Mouse (Mus musculus): Measurements from ENCODE around the gene Notch1. TPM values are rescaled to one million over a fixed set of nuclear protein-coding genes. Genes with fewer than 3 reads are reported as not detected.

Gene Notch1
- polyA plus RNA-seq (2012; fragmentation: generic; extraction: Trizol): 16.3 TPM

DNA sequence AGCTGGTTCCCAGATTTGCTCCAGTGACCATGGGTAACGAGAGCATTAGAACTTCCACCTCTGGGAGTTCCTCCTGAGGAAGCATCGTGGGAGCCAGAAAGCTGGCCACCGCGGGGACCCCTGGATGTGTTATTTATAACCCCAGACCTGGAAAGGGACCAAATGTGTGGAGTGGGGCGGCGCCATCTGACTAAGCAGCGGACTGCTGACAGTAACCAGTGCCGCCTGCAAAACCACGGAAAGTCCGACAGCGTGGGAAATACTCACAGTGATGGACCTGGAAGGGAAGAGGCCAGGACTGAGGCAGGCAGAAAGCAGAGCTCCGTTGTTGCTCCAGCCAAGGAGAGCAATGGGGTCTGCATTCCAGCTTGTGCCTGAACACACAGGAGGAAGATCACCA is at the start of gene Notch1:
Gene Notch1, minus strand, starts transcription at position 389 of the 400 bp plus-strand sequence.
- H3K4me3 ChIP-seq: no peak within 1 kb of the TSS
- H3K79me2 ChIP-seq (ENCODE audit: control insufficient read depth, insufficient read depth): no peaks in the 10 kb centered on the region
- H3K27me3 ChIP-seq (ENCODE audit: control insufficient read depth, insufficient read depth, insufficient read length): no peaks in the 10 kb centered on the region
- no peak within 1 kb of the TSS for H3ac ChIP-seq (ENCODE audit: control insufficient read depth, insufficient read length)
- no peaks in the 10 kb centered on the region for H3K36me3 ChIP-seq (ENCODE audit: control insufficient read depth, insufficient read depth)
- no peak for TF ChIP-seq POLR2AphosphoS2 (IDR thresholded peaks at IDR 0.05; ENCODE audit: insufficient read length, low read depth)
- no peak for TF ChIP-seq TCF12 (IDR thresholded peaks at IDR 0.05; ENCODE audit: insufficient read depth, poor library complexity, severe bottlenecking)
- no peak for TF ChIP-seq MYOD1 (IDR thresholded peaks at IDR 0.05; ENCODE audit: control insufficient read depth in 1 of 3, insufficient read length in 2 of 3, low read depth in 2 of 3)
- TF ChIP-seq USF1 (IDR thresholded peaks at IDR 0.05; ENCODE audit: low read depth): no peak
- TF ChIP-seq SRF (IDR thresholded peaks at IDR 0.05; ENCODE audit: control insufficient read depth, insufficient read length, low read depth): no peak
- TF ChIP-seq REST (IDR thresholded peaks at IDR 0.05; ENCODE audit: insufficient read depth, insufficient read length): no peak
- TF ChIP-seq E2F4 (IDR thresholded peaks at IDR 0.05; ENCODE audit: insufficient read depth): no peak
- no peak for TF ChIP-seq MYOG (IDR thresholded peaks at IDR 0.05; ENCODE audit: control insufficient read depth in 1 of 3, insufficient read depth in 1 of 3, insufficient read length in 2 of 3, low read depth in 2 of 3)
- no peak for TF ChIP-seq POLR2A (IDR thresholded peaks at IDR 0.05; ENCODE audit: insufficient read length, low read depth)
- no peak for TF ChIP-seq MAX (IDR thresholded peaks at IDR 0.05; ENCODE audit: low read depth)
- TF ChIP-seq TCF3 (IDR thresholded peaks at IDR 0.05; ENCODE audit: insufficient read length, low read depth): no peak
- TF ChIP-seq CEBPB (IDR thresholded peaks at IDR 0.05; ENCODE audit: insufficient read depth, poor library complexity, severe bottlenecking): no peak
- H3K4me2 ChIP-seq (ENCODE audit: low read depth): peak within 1 kb of the TSS; percentile 49

- Histone ChIP-seq H3K27me3 (ENCODE audit: control insufficient read depth, insufficient read depth, insufficient read length) (peaks cover 17% of the 10 kb centered on the region), H3K79me2 (ENCODE audit: control insufficient read depth, insufficient read depth) (no peaks in the 10 kb centered on the region), H3K4me3 (no peak overlapping the region), H3K36me3 (ENCODE audit: control insufficient read depth, insufficient read depth) (no peaks in the 10 kb centered on the region), H3ac (ENCODE audit: control insufficient read depth, insufficient read length) (no peak overlapping the region), H3K4me2 (ENCODE audit: low read depth) (no peak overlapping the region)
- no peak for TF ChIP-seq MAX (IDR thresholded peaks at IDR 0.05; ENCODE audit: low read depth)
- no peak for TF ChIP-seq MYOG (IDR thresholded peaks at IDR 0.05; ENCODE audit: control insufficient read depth in 1 of 3, insufficient read depth in 1 of 3, insufficient read length in 2 of 3, low read depth in 2 of 3)
- TF ChIP-seq E2F4 (IDR thresholded peaks at IDR 0.05; ENCODE audit: insufficient read depth): no peak
- no peak for TF ChIP-seq REST (IDR thresholded peaks at IDR 0.05; ENCODE audit: insufficient read depth, insufficient read length)
- TF ChIP-seq POLR2A (IDR thresholded peaks at IDR 0.05; ENCODE audit: insufficient read length, low read depth): no peak
- no peak for TF ChIP-seq TCF3 (IDR thresholded peaks at IDR 0.05; ENCODE audit: insufficient read length, low read depth)
- peak in 1 of 3 experiments; percentile 2 for TF ChIP-seq MYOD1 (IDR thresholded peaks at IDR 0.05; ENCODE audit: control insufficient read depth in 1 of 3, insufficient read length in 2 of 3, low read depth in 2 of 3)
- TF ChIP-seq CEBPB (IDR thresholded peaks at IDR 0.05; ENCODE audit: insufficient read depth, poor library complexity, severe bottlenecking): no peak
Observed at GRCm38 (mm10) chr2:26566221-26566620, 49.8 kb upstream of the Notch1 start.

GRCm38 (mm10) chr2:26561351-26562016 is 45.0 kb upstream of the Notch1 start:
- Histone ChIP-seq H3K4me3 (no peak overlapping the region), H3ac (ENCODE audit: control insufficient read depth, insufficient read length) (no peak overlapping the region), H3K36me3 (ENCODE audit: control insufficient read depth, insufficient read depth) (no peaks in the 10 kb centered on the region), H3K27me3 (ENCODE audit: control insufficient read depth, insufficient read depth, insufficient read length) (peaks cover 7% of the 10 kb centered on the region), H3K4me2 (ENCODE audit: low read depth) (peak overlapping the region; percentile 35), H3K79me2 (ENCODE audit: control insufficient read depth, insufficient read depth) (no peaks in the 10 kb centered on the region)
- TF ChIP-seq MYOD1 (IDR thresholded peaks at IDR 0.05; ENCODE audit: control insufficient read depth in 1 of 3, insufficient read length in 2 of 3, low read depth in 2 of 3): no peak
- no peak for TF ChIP-seq MAX (IDR thresholded peaks at IDR 0.05; ENCODE audit: low read depth)
- no peak for TF ChIP-seq E2F4 (IDR thresholded peaks at IDR 0.05; ENCODE audit: insufficient read depth)
- no peak for TF ChIP-seq REST (IDR thresholded peaks at IDR 0.05; ENCODE audit: insufficient read depth, insufficient read length)
- TF ChIP-seq SRF (IDR thresholded peaks at IDR 0.05; ENCODE audit: control insufficient read depth, insufficient read length, low read depth): no peak
- no peak for TF ChIP-seq TCF12 (IDR thresholded peaks at IDR 0.05; ENCODE audit: insufficient read depth, poor library complexity, severe bottlenecking)
- no peak for TF ChIP-seq TCF3 (IDR thresholded peaks at IDR 0.05; ENCODE audit: insufficient read length, low read depth)
- TF ChIP-seq MYOG (IDR thresholded peaks at IDR 0.05; ENCODE audit: control insufficient read depth in 1 of 3, insufficient read depth in 1 of 3, insufficient read length in 2 of 3, low read depth in 2 of 3): no peak
- no peak for TF ChIP-seq CEBPB (IDR thresholded peaks at IDR 0.05; ENCODE audit: insufficient read depth, poor library complexity, severe bottlenecking)
- TF ChIP-seq POLR2AphosphoS2 (IDR thresholded peaks at IDR 0.05; ENCODE audit: insufficient read length, low read depth): no peak
- TF ChIP-seq USF1 (IDR thresholded peaks at IDR 0.05; ENCODE audit: low read depth): no peak
- TF ChIP-seq POLR2A (IDR thresholded peaks at IDR 0.05; ENCODE audit: insufficient read length, low read depth): no peak

- no peaks in the 10 kb centered on the region for H3K36me3 ChIP-seq (ENCODE audit: control insufficient read depth, insufficient read depth)
- TF ChIP-seq MYOD1 (IDR thresholded peaks at IDR 0.05; ENCODE audit: control insufficient read depth in 1 of 3, insufficient read length in 2 of 3, low read depth in 2 of 3): no peak
- no peak for TF ChIP-seq MAX (IDR thresholded peaks at IDR 0.05; ENCODE audit: low read depth)
- no peak for TF ChIP-seq REST (IDR thresholded peaks at IDR 0.05; ENCODE audit: insufficient read depth, insufficient read length)
- no peak for TF ChIP-seq MYOG (IDR thresholded peaks at IDR 0.05; ENCODE audit: control insufficient read depth in 1 of 3, insufficient read depth in 1 of 3, insufficient read length in 2 of 3, low read depth in 2 of 3)
- no peak for TF ChIP-seq POLR2AphosphoS2 (IDR thresholded peaks at IDR 0.05; ENCODE audit: insufficient read length, low read depth)
- TF ChIP-seq POLR2A (IDR thresholded peaks at IDR 0.05; ENCODE audit: insufficient read length, low read depth): no peak
- no peak for TF ChIP-seq CEBPB (IDR thresholded peaks at IDR 0.05; ENCODE audit: insufficient read depth, poor library complexity, severe bottlenecking)
- no peak for TF ChIP-seq TCF12 (IDR thresholded peaks at IDR 0.05; ENCODE audit: insufficient read depth, poor library complexity, severe bottlenecking)
- TF ChIP-seq SRF (IDR thresholded peaks at IDR 0.05; ENCODE audit: control insufficient read depth, insufficient read length, low read depth): no peak
- no peak for TF ChIP-seq E2F4 (IDR thresholded peaks at IDR 0.05; ENCODE audit: insufficient read depth)
- no peak for TF ChIP-seq TCF3 (IDR thresholded peaks at IDR 0.05; ENCODE audit: insufficient read length, low read depth)
- TF ChIP-seq USF1 (IDR thresholded peaks at IDR 0.05; ENCODE audit: low read depth): no peak
- H3K27me3 ChIP-seq (ENCODE audit: control insufficient read depth, insufficient read depth, insufficient read length): peaks cover 7% of the 10 kb centered on the region
- no peak overlapping the region for H3K4me2 ChIP-seq (ENCODE audit: low read depth)
- H3K79me2 ChIP-seq (ENCODE audit: control insufficient read depth, insufficient read depth): no peaks in the 10 kb centered on the region
- H3ac ChIP-seq (ENCODE audit: control insufficient read depth, insufficient read length): no peak overlapping the region
- no peak overlapping the region for H3K4me3 ChIP-seq
Observed at GRCm38 (mm10) chr2:26560506-26560905, 44.0 kb upstream of the Notch1 start.
